Mouse (Mus musculus) midbrain, embryonic 11.5 days (tissue): ENCODE measurements around the gene Adam22. TPM values are rescaled to one million over a fixed set of nuclear protein-coding genes. Genes with fewer than 3 reads are reported as not detected.

ENCODE experiments used
- ATAC-seq: fragments of 200-750 bp; cut with Nextera tagmentation; 2 replicates; pipeline ENCODE4 v1.8.0; 2017; ENCODE audit warnings: moderate TSS enrichment, moderate library complexity; ENCODE audit not compliant: low FRiP score
- DNase-seq: peaks from one replicate; pipeline ENCODE4 v3.0.0; 2015; ENCODE audit warnings: low spot score; ENCODE audit errors: missing footprints
- H3K27ac ChIP-seq: fragments of 300-500 bp; sonication (generic); 2 replicates; pipeline ENCODE4 v1.5.1; 2014; ENCODE audit warnings: low read depth, low read length
- H3K27me3 ChIP-seq: fragments of 300-500 bp; sonication (generic); 2 replicates; pipeline ENCODE4 v1.6.1; 2014; ENCODE audit warnings: mild to moderate bottlenecking, low read length, moderate library complexity, mixed read lengths; ENCODE audit not compliant: control insufficient read depth, insufficient read depth
- H3K36me3 ChIP-seq: fragments of 300-500 bp; sonication (generic); 2 replicates; pipeline ENCODE4 v1.6.1; 2014; ENCODE audit warnings: mild to moderate bottlenecking, low read length, moderate library complexity, mixed read lengths; ENCODE audit not compliant: control insufficient read depth, insufficient read depth
- H3K4me1 ChIP-seq: fragments of 300-500 bp; sonication (generic); 2 replicates; pipeline ENCODE4 v1.6.1; 2014; ENCODE audit warnings: low read length; ENCODE audit not compliant: control insufficient read depth, insufficient read depth
- H3K4me2 ChIP-seq: fragments of 300-500 bp; sonication (generic); 2 replicates; pipeline ENCODE4 v1.6.1; 2014; ENCODE audit warnings: mild to moderate bottlenecking, moderate library complexity
- H3K4me3 ChIP-seq: fragments of 300-500 bp; sonication (generic); 2 replicates; pipeline ENCODE4 v1.5.1; 2014; ENCODE audit warnings: low read depth, low read length
- H3K9ac ChIP-seq: fragments of 300-500 bp; sonication (generic); 2 replicates; pipeline ENCODE4 v1.6.1; 2014; ENCODE audit warnings: low read length
- H3K9me3 ChIP-seq: fragments of 300-500 bp; sonication (generic); 2 replicates; pipeline ENCODE4 v1.6.1; 2016; ENCODE audit warnings: low read length; ENCODE audit not compliant: control insufficient read depth
- WGBS: fragments of 180-500 bp; shearing (Covaris S2); extraction: QIAGEN DNeasy Blood & Tissue Kit; methylation state at CpG from one replicate; pipeline ENCODE4 v1.1.7; 2014; 5-methylcytosine and 5-hydroxymethylcytosine counted together
- polyA plus RNA-seq: library from polyadenylated mRNA; unstranded; fragments of >200 nt; fragmentation: Nextera tagmentation; extraction: Ambion mirVana; gene quantifications from 2 replicates; pipeline ENCODE4 v1.2.1, GENCODE M21; 2014

Gene Adam22
- polyA plus RNA-seq, 1 experiment from 2014 or later = 14.8 TPM

- H3K9ac ChIP-seq = no peak overlapping the region
- H3K4me3 ChIP-seq = no peak overlapping the region
- H3K36me3 ChIP-seq = no peaks in the 10 kb centered on the region
- no peak overlapping the region for H3K4me2 ChIP-seq
- H3K27ac ChIP-seq = no peak overlapping the region
- no peak for ATAC-seq
- WGBS = 90% methylated on average over 3 of the region's 3 CpGs
- H3K27me3 ChIP-seq = no peaks in the 10 kb centered on the region
- H3K9me3 ChIP-seq = no peaks in the 10 kb centered on the region
- DNase-seq = peak; percentile 64
- H3K4me1 ChIP-seq = no peaks in the 10 kb centered on the region
Observed at GRCm38 (mm10) chr5:8111691-8112090, 256.3 kb downstream of the Adam22 start.

DNA sequence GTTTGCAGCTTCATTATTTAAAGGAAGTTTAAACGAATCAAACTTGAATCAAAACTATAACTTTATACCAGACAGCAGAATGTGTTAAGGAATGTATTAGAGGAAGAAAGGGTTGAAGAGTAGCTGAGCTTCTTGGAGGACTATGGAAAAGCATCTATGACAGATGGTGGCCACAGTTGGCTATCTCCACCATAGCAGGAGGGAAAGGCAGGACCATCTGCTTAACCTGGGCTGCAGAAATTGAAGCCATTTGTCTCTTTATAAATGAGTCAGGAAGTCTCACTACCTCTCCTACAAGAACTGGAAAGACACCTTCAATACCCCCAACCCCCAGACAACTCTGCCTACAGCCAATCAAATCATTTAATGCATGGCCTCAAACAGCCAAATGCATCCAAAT lies 272.3 kb downstream of the Adam22 start:
- Histone ChIP-seq H3K27ac (no peak overlapping the region), H3K4me3 (no peak overlapping the region), H3K4me2 (no peak overlapping the region), H3K27me3 (no peaks in the 10 kb centered on the region), H3K4me1 (no peaks in the 10 kb centered on the region), H3K9ac (no peak overlapping the region), H3K9me3 (no peaks in the 10 kb centered on the region), H3K36me3 (no peaks in the 10 kb centered on the region)
- no peak for DNase-seq
- WGBS = 87% methylated on average over 1 of the region's 1 CpGs
- ATAC-seq = no peak

DNA sequence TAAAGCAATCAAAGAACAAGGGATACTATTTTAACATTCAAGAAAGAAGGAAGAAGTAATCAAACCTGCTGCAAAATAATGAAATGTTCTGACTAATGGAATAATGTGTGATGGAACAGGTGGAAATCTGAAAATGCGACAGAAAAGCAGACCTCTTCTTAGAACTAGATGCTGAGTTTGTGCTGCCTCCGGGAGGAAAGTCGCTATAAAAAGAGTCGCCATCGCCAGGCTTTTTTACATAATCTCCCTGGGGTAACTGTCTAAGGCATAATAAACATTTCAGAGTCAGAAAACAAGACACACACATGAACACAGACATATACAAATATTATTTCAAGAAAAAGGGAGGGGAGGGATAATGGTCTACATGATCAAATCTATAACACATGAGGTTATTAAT lies 273.0 kb downstream of the Adam22 start:
- H3K9ac ChIP-seq = no peak overlapping the region
- H3K4me3 ChIP-seq = no peak overlapping the region
- no peaks in the 10 kb centered on the region for H3K4me1 ChIP-seq
- ATAC-seq (no peak), DNase-seq (no peak)
- H3K27ac ChIP-seq = no peak overlapping the region
- no peaks in the 10 kb centered on the region for H3K9me3 ChIP-seq
- H3K27me3 ChIP-seq = no peaks in the 10 kb centered on the region
- 87% methylated on average over 5 of the region's 5 CpGs for WGBS
- H3K36me3 ChIP-seq = no peaks in the 10 kb centered on the region
- H3K4me2 ChIP-seq = no peak overlapping the region

- Histone ChIP-seq H3K27me3 (no peaks in the 10 kb centered on the region), H3K9me3 (no peaks in the 10 kb centered on the region), H3K4me1 (no peaks in the 10 kb centered on the region), H3K4me2 (no peak overlapping the region), H3K9ac (no peak overlapping the region), H3K36me3 (no peaks in the 10 kb centered on the region), H3K4me3 (no peak overlapping the region), H3K27ac (no peak overlapping the region)
- peak; percentile 71 for DNase-seq
- 91% methylated on average over 3 of the region's 3 CpGs for WGBS
- no peak for ATAC-seq
Observed at GRCm38 (mm10) chr5:8088147-8088546, 279.8 kb downstream of the Adam22 start.

GRCm38 (mm10) chr5:8085661-8086060 lies 282.3 kb downstream of the Adam22 start:
- H3K9me3 ChIP-seq = no peaks in the 10 kb centered on the region
- WGBS = 88% methylated on average over 3 of the region's 3 CpGs
- H3K36me3 ChIP-seq = no peaks in the 10 kb centered on the region
- DNase-seq = no peak
- H3K4me3 ChIP-seq = no peak overlapping the region
- no peak overlapping the region for H3K27ac ChIP-seq
- no peaks in the 10 kb centered on the region for H3K4me1 ChIP-seq
- no peak for ATAC-seq
- no peak overlapping the region for H3K9ac ChIP-seq
- no peak overlapping the region for H3K4me2 ChIP-seq
- H3K27me3 ChIP-seq = no peaks in the 10 kb centered on the region

DNA sequence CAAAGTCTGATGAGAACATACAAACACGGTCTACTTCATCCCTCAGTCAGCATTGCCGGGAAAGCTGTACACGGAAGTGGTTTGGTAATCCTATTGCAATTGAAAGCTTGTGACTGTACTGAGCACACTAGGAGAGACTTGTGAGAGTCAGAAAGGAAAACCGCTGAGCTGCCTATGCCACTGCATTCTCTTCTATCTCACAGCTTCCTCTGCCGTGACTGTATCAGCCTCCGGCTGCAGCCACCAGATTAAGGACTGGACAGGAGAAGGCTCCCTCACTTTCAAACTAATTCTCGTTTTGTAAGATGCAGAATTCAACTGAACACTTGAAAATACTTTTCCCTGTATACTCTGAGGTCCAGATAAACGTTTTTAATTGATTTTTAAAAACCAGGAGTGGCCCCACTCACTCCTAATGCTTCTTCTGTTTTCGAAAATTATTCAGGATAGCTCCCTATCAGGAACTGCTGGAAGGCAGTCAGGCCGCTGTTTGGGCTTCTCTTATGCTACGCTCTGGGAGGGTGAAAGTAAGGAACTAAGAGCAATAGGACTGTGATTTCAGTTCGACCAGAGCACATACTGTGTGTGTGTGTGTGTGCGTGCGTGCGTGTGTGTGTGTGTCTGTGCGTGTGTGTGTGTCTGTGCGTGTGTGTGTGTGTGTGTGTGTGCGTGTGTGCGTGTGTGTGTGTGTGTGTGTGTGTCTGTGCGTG lies 285.0 kb downstream of the Adam22 start:
- H3K27ac ChIP-seq = no peak overlapping the region
- H3K4me2 ChIP-seq = no peak overlapping the region
- no peaks in the 10 kb centered on the region for H3K27me3 ChIP-seq
- H3K9ac ChIP-seq = no peak overlapping the region
- 67% methylated on average over 20 of the region's 20 CpGs for WGBS
- H3K9me3 ChIP-seq = no peaks in the 10 kb centered on the region
- H3K4me3 ChIP-seq = no peak overlapping the region
- no peak for ATAC-seq
- H3K36me3 ChIP-seq = no peaks in the 10 kb centered on the region
- DNase-seq = peak; percentile 69
- H3K4me1 ChIP-seq = no peaks in the 10 kb centered on the region

GRCm38 (mm10) chr5:8077481-8077880 lies 290.5 kb downstream of the Adam22 start:
- H3K4me3 ChIP-seq = no peak overlapping the region
- H3K27me3 ChIP-seq = no peaks in the 10 kb centered on the region
- no peak overlapping the region for H3K9ac ChIP-seq
- H3K4me2 ChIP-seq = no peak overlapping the region
- WGBS = 90% methylated on average over 8 of the region's 8 CpGs
- no peaks in the 10 kb centered on the region for H3K4me1 ChIP-seq
- H3K27ac ChIP-seq = no peak overlapping the region
- no peaks in the 10 kb centered on the region for H3K36me3 ChIP-seq
- DNase-seq = peak; percentile 78
- no peaks in the 10 kb centered on the region for H3K9me3 ChIP-seq
- no peak for ATAC-seq

- no peak for ATAC-seq
- H3K4me3 ChIP-seq = no peak overlapping the region
Observed at GRCm38 (mm10) chr5:8073901-8074561, 293.9 kb downstream of the Adam22 start.

DNA sequence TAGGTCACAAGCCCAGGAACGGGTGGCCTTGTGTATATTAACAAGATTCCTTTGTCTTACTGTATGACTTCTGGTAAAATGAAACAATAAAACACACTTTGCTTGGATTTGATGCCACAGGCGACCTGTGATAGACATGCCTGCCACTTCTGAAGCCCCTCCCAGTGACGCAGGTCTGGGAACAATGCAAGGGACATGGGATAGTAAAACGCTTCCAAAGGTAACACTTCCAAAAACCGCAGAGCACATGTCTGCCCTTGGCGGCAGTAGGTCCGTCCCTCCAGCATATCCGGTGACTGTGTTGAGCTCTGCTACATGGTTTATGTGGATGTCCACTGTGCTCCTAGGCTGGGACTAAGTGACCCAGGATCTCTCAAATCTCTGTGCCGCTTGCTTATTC lies 294.6 kb downstream of the Adam22 start:
- WGBS = 94% methylated on average over 9 of the region's 9 CpGs
- no peaks in the 10 kb centered on the region for H3K36me3 ChIP-seq
- ATAC-seq (no peak), DNase-seq (peak; percentile 72)
- no peak overlapping the region for H3K27ac ChIP-seq
- H3K9ac ChIP-seq = no peak overlapping the region
- H3K4me1 ChIP-seq = no peaks in the 10 kb centered on the region
- no peaks in the 10 kb centered on the region for H3K27me3 ChIP-seq
- no peak overlapping the region for H3K4me2 ChIP-seq
- no peaks in the 10 kb centered on the region for H3K9me3 ChIP-seq
- H3K4me3 ChIP-seq = no peak overlapping the region

More at GRCm38 (mm10) chr5:8073901-8074561, 293.9 kb downstream of the Adam22 start:
- Histone ChIP-seq H3K27me3 (no peaks in the 10 kb centered on the region), H3K27ac (no peak overlapping the region), H3K36me3 (no peaks in the 10 kb centered on the region), H3K9ac (no peak overlapping the region), H3K9me3 (no peaks in the 10 kb centered on the region), H3K4me2 (no peak overlapping the region), H3K4me1 (no peaks in the 10 kb centered on the region)
- WGBS = 89% methylated on average over 9 of the region's 9 CpGs
- DNase-seq = peak; percentile 75
